Mouse (Mus musculus): ENCODE measurements around the gene Tbc1d2.

- TF ChIP-seq CTCF (IDR thresholded peaks at IDR 0.05; ENCODE audit: borderline replicate concordance, insufficient read depth, low read depth, low read length), result no peak
- no peak for TF ChIP-seq POLR2A (IDR thresholded peaks at IDR 0.05; ENCODE audit: borderline replicate concordance, insufficient read depth, low read length)
Measured at GRCm38 (mm10) chr4:46571744-46572143, 78.3 kb downstream of the Tbc1d2 start.
